Comparison of ENCODE assay signal across 15 mouse cellular contexts in genomic region chr7:47098044-47098443, GRCm38 (mm10). TPM values are rescaled to one million over a fixed set of nuclear protein-coding genes. Genes with fewer than 3 reads are reported as not detected.
A peak's percentile ranks its signal among the peaks of the same experiment; 100 is the strongest.
DNase-seq lines count a peak whose midpoint lies in the region; ATAC-seq and TF ChIP-seq lines count a peak whose summit lies in the region.
"Had no signal": no experiment of that assay in that cellular context is flagged by ENCODE, and none has a peak within 500 bp of the region (broad histone marks: within the 10 kb centered on the region; RNA-seq: fewer than 3 reads in every experiment).

No protein-coding gene starts in this region.

- no peak overlapping the region for H3K4me3 ChIP-seq in forebrain, postnatal 0 days (ENCODE audit: low read depth, low read length)
- no peak overlapping the region for H3K4me3 ChIP-seq in forebrain, embryonic 15.5 days
- H3K4me3 ChIP-seq in embryonic facial prominence, embryonic 14.5 days (ENCODE audit: low read depth, low read length) = no peak overlapping the region
- H3K4me3 ChIP-seq: liver, embryonic 12.5 days had no signal

- no peaks in the 10 kb centered on the region for H3K27me3 ChIP-seq in forebrain, postnatal 0 days (ENCODE audit: insufficient read depth, low read length)
- H3K27me3 ChIP-seq in forebrain, embryonic 15.5 days = no peaks in the 10 kb centered on the region
- no peaks in the 10 kb centered on the region for H3K27me3 ChIP-seq in embryonic facial prominence, embryonic 14.5 days (replicated peaks; ENCODE audit: control insufficient read depth, insufficient read depth, low read length)
- H3K27me3 ChIP-seq: liver, embryonic 12.5 days had no signal

- no peak for DNase-seq in forebrain, postnatal 0 days
- DNase-seq in lung, postnatal 10 days = peak; percentile 22
- DNase-seq in lung, adult 18-20 months = no peak
- DNase-seq in embryonic facial prominence, embryonic 14.5 days (ENCODE audit: low spot score) = peak; percentile 17
- peak; percentile 61 for DNase-seq in right cerebral cortex, postnatal 25 days
- DNase-seq in cerebellum, adult 9-10 months = no peak
- DNase-seq in thymus, postnatal 36 days = no peak
- DNase-seq: adrenal gland, postnatal 25 days; cerebellum, adult 8-10 months; gastrocnemius, postnatal 10 days; thymus, adult 18-20 months had no signal

- H3K4me2 ChIP-seq in forebrain, postnatal 0 days (ENCODE audit: low read depth) = no peak overlapping the region
- no peak overlapping the region for H3K4me2 ChIP-seq in forebrain, embryonic 15.5 days (replicated peaks)
- no peak overlapping the region for H3K4me2 ChIP-seq in embryonic facial prominence, embryonic 14.5 days (ENCODE audit: low read depth, low read length)
- H3K4me2 ChIP-seq: liver, embryonic 12.5 days; midbrain, embryonic 11.5 days had no signal

- ATAC-seq in forebrain, postnatal 0 days = no peak
- ATAC-seq in forebrain, embryonic 15.5 days (replicated peaks) = no peak
- no peak for ATAC-seq in embryonic facial prominence, embryonic 14.5 days (ENCODE audit: low read depth)
- ATAC-seq: liver, embryonic 12.5 days had no signal

- H3K36me3 ChIP-seq in forebrain, postnatal 0 days (ENCODE audit: insufficient read depth) = peaks cover 8% of the 10 kb centered on the region
- H3K36me3 ChIP-seq in forebrain, embryonic 15.5 days = no peaks in the 10 kb centered on the region
- no peaks in the 10 kb centered on the region for H3K36me3 ChIP-seq in embryonic facial prominence, embryonic 14.5 days (ENCODE audit: control insufficient read depth, insufficient read depth, low read length)
- H3K36me3 ChIP-seq: liver, embryonic 12.5 days had no signal

- no peaks in the 10 kb centered on the region for H3K9me3 ChIP-seq in forebrain, postnatal 0 days (ENCODE audit: low read length)
- H3K9me3 ChIP-seq in forebrain, embryonic 15.5 days = no peaks in the 10 kb centered on the region
- no peaks in the 10 kb centered on the region for H3K9me3 ChIP-seq in embryonic facial prominence, embryonic 14.5 days (ENCODE audit: control insufficient read depth, low read length)
- H3K9me3 ChIP-seq: liver, embryonic 12.5 days had no signal

- 0 out of 2 replicates have a peak, but pooled peaks have one; percentile 26 for TF ChIP-seq CTCF in forebrain, postnatal 0 days (IDR thresholded peaks at IDR 0.05; ENCODE audit: low read depth)

- no peak overlapping the region for H3K9ac ChIP-seq in forebrain, postnatal 0 days
- H3K9ac ChIP-seq in forebrain, embryonic 15.5 days (replicated peaks) = no peak overlapping the region
- H3K9ac ChIP-seq in embryonic facial prominence, embryonic 14.5 days (ENCODE audit: low read depth, low read length) = no peak overlapping the region
- H3K9ac ChIP-seq: liver, embryonic 12.5 days had no signal

- no peak overlapping the region for H3K27ac ChIP-seq in forebrain, postnatal 0 days (ENCODE audit: low read depth, low read length)
- H3K27ac ChIP-seq in forebrain, embryonic 15.5 days (replicated peaks) = no peak overlapping the region
- H3K27ac ChIP-seq in embryonic facial prominence, embryonic 14.5 days (replicated peaks; ENCODE audit: low read depth, low read length) = no peak overlapping the region
- H3K27ac ChIP-seq: liver, embryonic 12.5 days had no signal

- H3K4me1 ChIP-seq in forebrain, postnatal 0 days (ENCODE audit: insufficient read depth) = no peaks in the 10 kb centered on the region
- no peaks in the 10 kb centered on the region for H3K4me1 ChIP-seq in forebrain, embryonic 15.5 days
- H3K4me1 ChIP-seq in embryonic facial prominence, embryonic 14.5 days (ENCODE audit: control insufficient read depth, insufficient read depth, low read length) = no peaks in the 10 kb centered on the region
- H3K4me1 ChIP-seq: liver, embryonic 12.5 days had no signal

- 70% methylated on average over 7 of the region's 7 CpGs for WGBS in forebrain, postnatal 0 days
- WGBS in forebrain, embryonic 15.5 days = 72% methylated on average over 7 of the region's 7 CpGs
- 48% methylated on average over 7 of the region's 7 CpGs for WGBS in embryonic facial prominence, embryonic 14.5 days

RNA-seq across cellular contexts. Expression of gene Ptpn5, which starts 35.4 kb away (rescaled TPM):
- total RNA-seq in forebrain, postnatal 0 days (2014; rRNA removed) = 57.1 and 67.4 TPM in 2 replicates
- 101 and 132 TPM in 2 replicates for polyA plus RNA-seq in forebrain, postnatal 0 days (2015; fragmentation: Nextera tagmentation; extraction: Ambion mirVana)
- polyA plus RNA-seq in forebrain, embryonic 15.5 days (2015; fragmentation: Nextera tagmentation; extraction: Ambion mirVana) = 69.6 and 72.1 TPM in 2 replicates
- 2.0 and 3.0 TPM in 2 replicates for polyA plus RNA-seq in embryonic facial prominence, embryonic 14.5 days (2014; fragmentation: Nextera tagmentation; extraction: Ambion mirVana)
- polyA plus RNA-seq: heart, postnatal 0 days; liver, embryonic 12.5 days had no signal

RNA-seq across cellular contexts. Expression of gene Tmem86a, which starts 47.6 kb away (rescaled TPM):
- total RNA-seq in forebrain, postnatal 0 days (2014; rRNA removed) = 9.5 and 12.0 TPM in 2 replicates
- 32.9 and 37.3 TPM in 2 replicates for polyA plus RNA-seq in forebrain, postnatal 0 days (2015; fragmentation: Nextera tagmentation; extraction: Ambion mirVana)
- 25.4 and 25.7 TPM in 2 replicates for polyA plus RNA-seq in forebrain, embryonic 15.5 days (2015; fragmentation: Nextera tagmentation; extraction: Ambion mirVana)
- 19.6 and 25.9 TPM in 2 replicates for polyA plus RNA-seq in embryonic facial prominence, embryonic 14.5 days (2014; fragmentation: Nextera tagmentation; extraction: Ambion mirVana)

Comparison
In these comparisons a context has a peak if more than half of its experiments do, and no peak if none do; other contexts are left out.
1. DNase-seq: peak in lung, postnatal 10 days (single experiment), embryonic facial prominence, embryonic 14.5 days (single experiment) and right cerebral cortex, postnatal 25 days (single experiment); none in forebrain, postnatal 0 days (single experiment), lung, adult 18-20 months (0 of 2), cerebellum, adult 9-10 months (single experiment) and thymus, postnatal 36 days (0 of 2).
2. RNA of gene Ptpn5, which starts 35.4 kb away (polyA plus RNA-seq): 101 to 132 TPM in forebrain, postnatal 0 days and 69.6 to 72.1 TPM in forebrain, embryonic 15.5 days; 2.0 to 3.0 TPM in embryonic facial prominence, embryonic 14.5 days; every median in the first group is over 10 times any median in the second.